Mouse (Mus musculus) heart, postnatal 0 days (tissue): Measurements from ENCODE around the gene Eif2ak4. TPM values are rescaled to one million over a fixed set of nuclear protein-coding genes. Genes with fewer than 3 reads are reported as not detected.

Experiments
- ATAC-seq: fragments of 200-750 bp; cut with Nextera tagmentation; 2 replicates; pipeline ENCODE4 v1.8.0; 2017; ENCODE audit warnings: low read depth, moderate number of reproducible peaks, moderate library complexity; ENCODE audit not compliant: insufficient read depth
- DNase-seq: peaks from one replicate; pipeline ENCODE4 v3.0.0-alpha.2; 2016; ENCODE audit warnings: low spot score
- H3K27ac ChIP-seq: fragments of 300-500 bp; sonication (generic); 2 replicates; pipeline ENCODE4 v1.5.1; 2014; ENCODE audit warnings: low read depth, mild to moderate bottlenecking
- H3K27me3 ChIP-seq: fragments of 300-500 bp; sonication (generic); 2 replicates; pipeline ENCODE4 v1.6.1; 2014; ENCODE audit warnings: low read length, mixed read lengths; ENCODE audit not compliant: control insufficient read depth, insufficient read depth
- H3K36me3 ChIP-seq: fragments of 300-500 bp; sonication (generic); replicated peaks from 2 replicates; pipeline ENCODE4 v1.6.1; 2014; ENCODE audit warnings: low read length, mixed read lengths; ENCODE audit not compliant: control insufficient read depth, insufficient read depth
- H3K4me1 ChIP-seq: fragments of 300-500 bp; sonication (generic); 2 replicates; pipeline ENCODE4 v1.6.1; 2014; ENCODE audit warnings: antibody characterized with exemption; ENCODE audit not compliant: control insufficient read depth, insufficient read depth
- H3K4me2 ChIP-seq: fragments of 300-500 bp; sonication (generic); 2 replicates; pipeline ENCODE4 v1.6.1; 2014; ENCODE audit warnings: low read depth, mild to moderate bottlenecking, low read length, moderate library complexity
- H3K4me3 ChIP-seq: fragments of 300-500 bp; sonication (generic); 2 replicates; pipeline ENCODE4 v1.5.1; 2014; ENCODE audit warnings: low read depth, low read length
- H3K9ac ChIP-seq: fragments of 300-500 bp; sonication (generic); replicated peaks from 2 replicates; pipeline ENCODE4 v1.6.1; 2014; ENCODE audit warnings: low read depth, low read length, mixed read lengths
- H3K9me3 ChIP-seq: fragments of 300-500 bp; sonication (generic); replicated peaks from 2 replicates; pipeline ENCODE4 v1.6.1; 2016; ENCODE audit warnings: low read length; ENCODE audit not compliant: control insufficient read depth
- CTCF ChIP-seq: IDR thresholded peaks from 2 replicates; pipeline ENCODE4 v1.5.1; 2016; ENCODE audit warnings: antibody characterized with exemption, control low read depth, low read depth
- EP300 ChIP-seq: IDR thresholded peaks from 2 replicates; pipeline ENCODE4 v1.6.1; 2016; ENCODE audit warnings: antibody characterized with exemption, low read depth
- WGBS: fragments of 180-500 bp; shearing (Covaris S2); extraction: QIAGEN DNeasy Blood & Tissue Kit; methylation state at CpG from one replicate; pipeline ENCODE4 v1.1.7; 2014; 5-methylcytosine and 5-hydroxymethylcytosine counted together
- polyA plus RNA-seq: library from polyadenylated mRNA; unstranded; fragments of >200 nt; fragmentation: Nextera tagmentation; extraction: Ambion mirVana; gene quantifications from 2 replicates; pipeline ENCODE4 v1.2.1, GENCODE M21; 2015
- total RNA-seq: library from RNA; depleted of rRNA; stranded (reverse); fragments of >200 nt; gene quantifications from 2 replicates; pipeline ENCODE4 v1.2.3, GENCODE M21; 2014; ENCODE audit warnings: low replicate concordance

The Eif2ak4 gene
- total and polyA plus RNA-seq, 2 experiments from 2014 or later: 3.0 to 12.1 TPM

DNA sequence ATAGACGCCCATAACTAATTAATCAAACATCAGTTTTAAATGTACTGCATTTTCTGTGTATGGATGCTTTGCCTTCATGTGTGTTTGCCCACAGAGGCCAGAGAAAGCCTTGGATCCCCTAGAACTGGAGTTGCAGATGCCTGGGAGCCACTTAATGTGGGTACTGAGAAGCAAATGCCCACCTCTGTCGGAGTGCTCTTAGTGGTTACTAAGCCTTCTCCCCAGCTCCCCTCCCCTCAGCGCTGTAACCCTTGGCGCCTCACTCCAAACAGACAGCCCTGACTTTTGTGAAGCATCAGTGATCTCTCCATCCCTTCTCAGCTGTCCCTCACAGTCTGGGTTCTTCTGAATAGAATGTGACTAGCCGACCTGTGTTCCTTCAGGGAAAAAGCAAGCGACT, 110.1 kb downstream of the Eif2ak4 start:
- Histone ChIP-seq H3K4me1 (no peaks in the 10 kb centered on the region), H3K27me3 (no peaks in the 10 kb centered on the region), H3K4me3 (no peak overlapping the region), H3K36me3 (no peaks in the 10 kb centered on the region), H3K9me3 (no peaks in the 10 kb centered on the region), H3K4me2 (no peak overlapping the region), H3K9ac (no peak overlapping the region), H3K27ac (no peak overlapping the region; the same call in 1 of the 2 replicates)
- TF ChIP-seq CTCF: no peak
- 87% methylated on average over 6 of the region's 6 CpGs for WGBS
- DNase-seq: no peak
- no peak for ATAC-seq

DNA sequence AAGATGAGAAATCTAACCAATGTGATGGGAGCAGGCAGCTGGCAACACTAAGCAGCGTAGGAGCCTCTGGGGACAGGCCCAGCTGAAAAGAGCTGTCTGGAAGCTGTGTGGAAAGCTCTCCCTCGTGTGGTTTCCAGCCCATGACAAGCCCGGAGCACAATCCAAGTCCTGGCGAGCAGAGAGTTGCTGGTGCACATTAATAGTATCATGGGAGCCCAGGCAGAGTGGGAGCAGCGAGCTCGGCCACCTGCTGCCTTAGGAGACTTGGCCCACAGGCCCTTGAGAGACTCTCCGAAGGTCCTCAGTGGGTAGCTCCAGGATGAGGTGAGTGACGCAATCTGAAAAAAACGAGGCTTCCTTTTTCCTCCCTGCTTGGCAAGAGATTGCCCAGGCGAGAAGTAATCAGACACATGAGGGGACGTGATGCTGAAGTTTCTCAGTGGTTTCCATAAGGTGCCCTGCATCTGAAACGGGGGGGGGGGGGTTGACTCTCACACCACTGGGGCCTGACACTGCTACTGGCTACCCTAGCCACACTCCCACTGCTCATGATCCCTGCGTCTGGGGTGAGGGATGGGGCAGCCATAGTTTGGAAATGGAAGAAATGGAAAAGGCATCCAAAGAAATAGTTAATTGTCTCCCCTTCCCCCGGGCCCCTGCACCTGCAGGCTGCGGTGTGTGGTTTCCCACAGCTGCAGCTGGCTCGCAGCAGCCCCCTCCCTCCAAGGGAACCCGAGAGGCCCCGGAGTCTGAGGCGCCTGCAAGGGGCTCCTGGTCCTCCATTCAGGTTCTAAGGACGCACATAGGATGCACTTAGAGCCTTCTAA, 110.9 kb downstream of the Eif2ak4 start:
- Histone ChIP-seq H3K36me3 (no peaks in the 10 kb centered on the region), H3K4me2 (no peak overlapping the region; the same call in 1 of the 2 replicates), H3K27ac (peak overlapping the region; percentile 36; the same call in 1 of the 2 replicates), H3K4me3 (no peak overlapping the region), H3K27me3 (no peaks in the 10 kb centered on the region), H3K9me3 (no peaks in the 10 kb centered on the region), H3K4me1 (no peaks in the 10 kb centered on the region), H3K9ac (no peak overlapping the region; the same call in 1 of the 2 replicates)
- no peak for DNase-seq
- TF ChIP-seq EP300 (no peak), CTCF (no peak)
- WGBS: 44% methylated on average over 20 of the region's 20 CpGs
- ATAC-seq: no peak

DNA sequence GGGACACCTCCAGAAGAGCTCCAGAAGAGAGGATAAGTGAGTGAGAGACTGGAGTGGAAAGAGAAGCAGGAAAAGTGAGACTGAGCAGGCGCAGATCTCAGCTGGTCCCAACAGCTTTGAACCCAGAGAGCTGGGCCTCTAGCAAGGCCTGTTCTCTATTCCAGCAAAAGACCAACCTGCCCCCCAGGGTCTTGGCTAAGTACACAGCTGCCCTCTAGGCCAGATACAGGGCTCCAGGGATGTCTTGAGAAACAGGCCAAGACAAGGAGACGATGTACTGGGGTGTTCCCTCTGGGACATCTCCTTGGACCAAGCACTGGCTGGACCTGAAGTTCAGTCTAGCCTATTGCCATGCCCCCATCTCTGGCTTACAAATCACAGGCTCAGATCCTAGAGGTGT, 111.8 kb downstream of the Eif2ak4 start:
- Histone ChIP-seq H3K27ac (peak overlapping the region; percentile 22; the same call in 1 of the 2 replicates), H3K9me3 (no peaks in the 10 kb centered on the region), H3K36me3 (no peaks in the 10 kb centered on the region), H3K27me3 (no peaks in the 10 kb centered on the region), H3K4me3 (no peak overlapping the region), H3K9ac (no peak overlapping the region; the same call in 1 of the 2 replicates), H3K4me1 (no peaks in the 10 kb centered on the region), H3K4me2 (no peak overlapping the region; the same call in 1 of the 2 replicates)
- no peak for ATAC-seq
- 76% methylated on average over 2 of the region's 2 CpGs for WGBS
- TF ChIP-seq EP300 (no peak), CTCF (no peak)
- no peak for DNase-seq

DNA sequence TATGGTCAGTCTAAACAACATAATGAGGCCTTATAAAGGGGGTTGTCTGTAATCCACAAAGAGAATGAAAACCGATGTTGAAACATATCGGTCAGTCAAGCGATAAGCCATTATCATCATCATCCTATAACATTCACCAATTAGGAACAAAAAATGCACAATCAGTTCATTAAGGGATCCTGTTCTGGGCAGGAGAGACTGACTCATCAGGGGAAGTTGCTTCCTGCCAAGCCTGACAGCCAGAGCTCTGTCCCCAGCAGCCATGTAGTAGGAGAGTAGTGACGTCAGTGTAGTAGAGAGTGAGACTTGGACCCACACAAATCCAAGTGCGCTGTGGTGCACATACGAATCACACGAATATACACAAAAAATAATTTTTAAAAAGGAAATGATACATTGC, 118.7 kb downstream of the Eif2ak4 start:
- no peak overlapping the region for H3K4me2 ChIP-seq
- H3K4me3 ChIP-seq: no peak overlapping the region
- DNase-seq: no peak
- ATAC-seq: no peak
- no peaks in the 10 kb centered on the region for H3K9me3 ChIP-seq
- no peaks in the 10 kb centered on the region for H3K27me3 ChIP-seq
- 0 out of 2 replicates have a peak, but pooled peaks cover 9% of the 10 kb centered on the region for H3K4me1 ChIP-seq
- no peak for TF ChIP-seq EP300
- TF ChIP-seq CTCF: no peak
- H3K36me3 ChIP-seq: no peaks in the 10 kb centered on the region
- H3K27ac ChIP-seq: no peak overlapping the region
- 63% methylated on average over 7 of the region's 7 CpGs for WGBS
- H3K9ac ChIP-seq: no peak overlapping the region

DNA sequence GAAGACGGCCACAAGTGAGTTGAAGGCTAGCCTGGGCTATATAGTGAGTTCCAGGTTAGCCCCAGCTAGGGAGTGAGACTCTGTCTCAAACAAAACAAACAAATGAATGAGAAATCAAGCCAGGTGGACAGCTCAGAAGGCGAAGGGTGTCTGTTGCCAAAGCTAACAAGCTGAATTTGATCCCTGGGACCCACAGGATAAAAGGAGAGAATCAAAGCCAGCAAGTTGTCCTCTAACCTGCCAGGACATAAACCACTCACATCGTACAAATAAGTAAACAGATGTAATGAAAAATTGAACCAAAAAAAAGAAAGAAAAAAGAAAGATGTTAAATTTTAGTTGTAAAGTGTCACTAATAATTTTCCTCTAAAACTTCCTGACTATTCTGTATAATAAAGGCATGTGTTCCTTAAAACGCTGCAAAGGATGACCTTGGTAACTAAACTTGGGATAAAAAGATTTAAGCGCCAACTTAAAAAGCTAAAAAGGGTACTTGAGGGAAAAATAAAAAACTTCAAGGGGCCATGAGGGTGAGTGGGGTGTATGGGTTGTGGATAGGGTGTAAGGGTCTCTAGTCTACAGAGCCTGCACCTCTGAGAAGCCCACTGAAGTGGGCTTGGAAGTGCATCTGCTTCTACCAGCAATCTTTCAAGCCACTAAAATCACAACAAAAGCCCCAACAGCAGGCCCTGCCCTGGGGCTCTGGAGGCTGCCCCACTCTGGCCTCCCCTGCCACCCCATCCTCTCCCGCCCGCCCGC, 121.4 kb downstream of the Eif2ak4 start:
- Histone ChIP-seq H3K36me3 (no peaks in the 10 kb centered on the region), H3K9me3 (no peaks in the 10 kb centered on the region), H3K4me2 (peak overlapping the region; percentile 20; the same call in 1 of the 2 replicates), H3K9ac (0 out of 2 replicates have a peak overlapping the region, but pooled peaks have one; percentile 22), H3K4me1 (peaks cover 15% of the 10 kb centered on the region; the same call in 1 of the 2 replicates), H3K27ac (peak overlapping the region; percentile 77), H3K4me3 (no peak overlapping the region), H3K27me3 (no peaks in the 10 kb centered on the region)
- TF ChIP-seq EP300: no peak
- no peak for TF ChIP-seq CTCF
- 74% methylated on average over 8 of the region's 8 CpGs for WGBS
- DNase-seq (no peak), ATAC-seq (no peak)
